Mouse (Mus musculus) heart, embryonic 13.5 days (tissue): ENCODE measurements at regions not wholly inside any gene's neighbourhood (a gene's known extent, or its start where the extent isn't known, plus 50 kb on each side); places are given as distances from the start of the nearest gene placed in this dataset.

ENCODE experiments used
- ATAC-seq: fragments of 200-750 bp; cut with Nextera tagmentation; 2 replicates; pipeline ENCODE4 v1.8.0; 2017; ENCODE audit warnings: moderate TSS enrichment; ENCODE audit not compliant: insufficient number of reproducible peaks, low FRiP score, low TSS enrichment; ENCODE audit errors: extremely low read depth
- H3K27ac ChIP-seq: fragments of 300-500 bp; sonication (generic); replicated peaks from 2 replicates; pipeline ENCODE4 v1.5.1; 2015; ENCODE audit warnings: moderate library complexity, mild to moderate bottlenecking, inconsistent platforms
- H3K27me3 ChIP-seq: fragments of 300-500 bp; sonication (generic); replicated peaks from 2 replicates; pipeline ENCODE4 v1.6.1; 2015; ENCODE audit warnings: mild to moderate bottlenecking, inconsistent platforms
- H3K36me3 ChIP-seq: fragments of 300-500 bp; sonication (generic); 2 replicates; pipeline ENCODE4 v1.6.1; 2015; ENCODE audit warnings: mild to moderate bottlenecking, inconsistent platforms
- H3K4me1 ChIP-seq: fragments of 300-500 bp; sonication (generic); 2 replicates; pipeline ENCODE4 v1.6.1; 2015; ENCODE audit warnings: inconsistent platforms
- H3K4me2 ChIP-seq: fragments of 300-500 bp; sonication (generic); 2 replicates; pipeline ENCODE4 v1.6.1; 2015; ENCODE audit warnings: inconsistent platforms, mild to moderate bottlenecking, moderate library complexity
- H3K4me3 ChIP-seq: fragments of 300-500 bp; sonication (generic); 2 replicates; pipeline ENCODE4 v1.5.1; 2015; ENCODE audit warnings: moderate library complexity, mild to moderate bottlenecking, inconsistent platforms
- H3K9ac ChIP-seq: fragments of 300-500 bp; sonication (generic); 2 replicates; pipeline ENCODE4 v1.6.1; 2015; ENCODE audit warnings: inconsistent platforms, mild to moderate bottlenecking, moderate library complexity
- H3K9me3 ChIP-seq: fragments of 300-500 bp; sonication (generic); 2 replicates; pipeline ENCODE4 v1.6.1; 2016; ENCODE audit warnings: inconsistent platforms
- WGBS: fragments of 180-500 bp; shearing (Covaris S2); methylation state at CpG from one replicate; pipeline ENCODE4 v1.1.7; 2015; ENCODE audit warnings: mixed read lengths; 5-methylcytosine and 5-hydroxymethylcytosine counted together

GRCm38 (mm10) chr2:48716206-48716605 lies 97.7 kb upstream of the Acvr2a start:
- Histone ChIP-seq H3K4me2 (no peak overlapping the region), H3K4me1 (no peaks in the 10 kb centered on the region), H3K27ac (no peak overlapping the region), H3K4me3 (no peak overlapping the region), H3K27me3 (no peaks in the 10 kb centered on the region), H3K36me3 (no peaks in the 10 kb centered on the region), H3K9ac (no peak overlapping the region), H3K9me3 (no peaks in the 10 kb centered on the region)
- ATAC-seq = no peak
- WGBS = 71% methylated on average over 4 of the region's 4 CpGs

- Histone ChIP-seq H3K4me1 (no peaks in the 10 kb centered on the region), H3K4me2 (no peak overlapping the region), H3K4me3 (no peak overlapping the region), H3K27me3 (no peaks in the 10 kb centered on the region), H3K9ac (no peak overlapping the region), H3K27ac (no peak overlapping the region), H3K36me3 (no peaks in the 10 kb centered on the region), H3K9me3 (no peaks in the 10 kb centered on the region)
- WGBS = 85% methylated on average over 1 of the region's 1 CpGs
- ATAC-seq = no peak
These were observed 96.1 kb upstream of the Acvr2a start for GRCm38 (mm10) chr2:48717770-48718169.

- Histone ChIP-seq H3K9ac (no peak overlapping the region), H3K9me3 (no peaks in the 10 kb centered on the region), H3K27ac (no peak overlapping the region), H3K36me3 (no peaks in the 10 kb centered on the region), H3K4me1 (no peaks in the 10 kb centered on the region), H3K4me2 (no peak overlapping the region), H3K27me3 (no peaks in the 10 kb centered on the region), H3K4me3 (no peak overlapping the region)
- no peak for ATAC-seq
- WGBS = 66% methylated on average over 2 of the region's 2 CpGs
These were observed 95.6 kb upstream of the Acvr2a start for GRCm38 (mm10) chr2:48718261-48718660.

- Histone ChIP-seq H3K27ac (no peak overlapping the region), H3K27me3 (no peaks in the 10 kb centered on the region), H3K4me1 (peaks cover 14% of the 10 kb centered on the region), H3K4me2 (peak overlapping the region; percentile 47), H3K9ac (no peak overlapping the region), H3K4me3 (peak overlapping the region; percentile 18; the same call in 1 of the 2 replicates), H3K9me3 (no peaks in the 10 kb centered on the region), H3K36me3 (no peaks in the 10 kb centered on the region)
- 30% methylated on average over 8 of the region's 8 CpGs for WGBS
- no peak for ATAC-seq
These were observed 83.1 kb upstream of the Acvr2a start for GRCm38 (mm10) chr2:48730780-48731179.

GRCm38 (mm10) chr2:48733936-48734335 lies 80.0 kb upstream of the Acvr2a start:
- H3K9me3 ChIP-seq = 0 out of 2 replicates have a peak, but pooled peaks cover under 1% of the 10 kb centered on the region
- no peak overlapping the region for H3K27ac ChIP-seq
- 79% methylated on average over 1 of the region's 1 CpGs for WGBS
- ATAC-seq = no peak
- no peaks in the 10 kb centered on the region for H3K27me3 ChIP-seq
- no peak overlapping the region for H3K4me3 ChIP-seq
- no peak overlapping the region for H3K4me2 ChIP-seq
- no peaks in the 10 kb centered on the region for H3K36me3 ChIP-seq
- H3K4me1 ChIP-seq = peaks cover 14% of the 10 kb centered on the region
- H3K9ac ChIP-seq = no peak overlapping the region

- H3K4me1 ChIP-seq = peaks cover 14% of the 10 kb centered on the region
- H3K27ac ChIP-seq = no peak overlapping the region
- no peak for ATAC-seq
- 54% methylated on average over 6 of the region's 6 CpGs for WGBS
- no peaks in the 10 kb centered on the region for H3K27me3 ChIP-seq
- H3K4me2 ChIP-seq = no peak overlapping the region
- no peak overlapping the region for H3K4me3 ChIP-seq
- 0 out of 2 replicates have a peak, but pooled peaks cover 4% of the 10 kb centered on the region for H3K9me3 ChIP-seq
- no peaks in the 10 kb centered on the region for H3K36me3 ChIP-seq
- H3K9ac ChIP-seq = no peak overlapping the region
These were observed 79.4 kb upstream of the Acvr2a start for GRCm38 (mm10) chr2:48734521-48734920.

GRCm38 (mm10) chr2:48736312-48736711 lies 77.6 kb upstream of the Acvr2a start:
- H3K9me3 ChIP-seq = 0 out of 2 replicates have a peak, but pooled peaks cover 4% of the 10 kb centered on the region
- no peak for ATAC-seq
- H3K36me3 ChIP-seq = no peaks in the 10 kb centered on the region
- H3K27ac ChIP-seq = no peak overlapping the region
- peaks cover 5% of the 10 kb centered on the region; the same call in 1 of the 2 replicates for H3K4me1 ChIP-seq
- no peak overlapping the region for H3K4me3 ChIP-seq
- WGBS = 56% methylated on average over 2 of the region's 2 CpGs
- H3K9ac ChIP-seq = no peak overlapping the region
- no peak overlapping the region for H3K4me2 ChIP-seq
- H3K27me3 ChIP-seq = no peaks in the 10 kb centered on the region
